Mouse (Mus musculus): Measurements from ENCODE around the gene Mgp.
A peak's percentile ranks its signal among the peaks of the same experiment; 100 is the strongest.

Gene Mgp

DNA sequence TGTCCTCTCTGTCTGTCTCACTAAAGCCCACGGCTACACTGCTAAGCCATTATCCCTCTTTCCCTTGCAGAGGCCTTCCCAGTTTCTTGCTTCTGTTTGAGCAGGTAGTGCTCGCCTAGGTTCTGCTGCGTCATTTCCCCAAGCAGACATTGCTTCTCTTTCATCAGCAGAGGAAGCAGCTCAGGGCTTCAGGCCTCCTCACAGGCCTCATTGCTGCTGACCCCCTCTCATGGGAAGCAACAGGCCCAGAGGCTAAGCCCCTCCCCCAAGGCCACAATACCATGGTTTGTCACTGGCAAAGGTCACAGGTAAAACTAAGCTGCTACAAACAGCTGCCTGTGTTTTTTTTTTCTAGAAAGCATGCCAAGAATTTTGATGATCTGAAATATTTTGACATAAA, 22.9 kb downstream of the Mgp start:
- no peak for DNase-seq (ENCODE audit: low spot score in 2 of 2)

DNA sequence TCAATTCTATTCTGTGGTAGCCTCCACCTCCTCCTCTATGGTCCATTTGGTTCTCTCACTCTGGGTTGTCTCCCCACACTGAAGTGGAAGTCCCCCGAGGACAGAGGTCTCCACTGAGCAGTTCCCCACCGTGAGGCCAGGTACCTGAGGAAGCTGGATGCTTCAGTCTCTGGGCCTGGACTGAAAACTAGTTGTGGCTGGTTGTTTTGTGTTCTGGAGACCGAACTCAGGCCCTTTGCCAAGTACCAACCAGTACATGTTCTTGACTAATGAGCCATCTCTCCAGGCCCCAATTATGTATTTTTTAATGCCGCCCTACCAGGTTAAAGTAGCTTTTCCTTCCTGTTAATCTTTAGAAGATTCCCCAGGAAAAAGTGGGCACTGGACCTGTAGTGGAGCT, 23.3 kb downstream of the Mgp start:
- DNase-seq (ENCODE audit: low spot score in 2 of 2), result no peak

DNA sequence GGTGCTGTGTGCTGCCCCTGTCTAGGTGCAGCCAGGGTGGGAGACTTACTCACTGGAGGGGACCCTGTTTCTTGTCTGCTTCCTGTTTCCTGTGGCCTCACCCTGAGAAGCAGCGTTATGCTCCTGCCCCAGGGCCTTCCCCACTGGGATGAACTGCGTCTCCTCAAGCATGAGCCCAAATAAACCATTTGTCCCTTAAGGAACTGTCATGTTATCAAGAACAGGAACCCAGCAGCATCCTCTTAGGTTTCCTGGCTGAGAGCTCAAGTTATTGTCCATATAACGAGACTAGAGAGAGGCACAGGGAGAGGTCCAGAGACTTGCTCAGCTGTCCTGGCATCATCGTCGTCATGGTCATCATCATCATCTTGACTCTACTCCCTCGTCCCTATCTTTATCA, 25.4 kb downstream of the Mgp start:
- DNase-seq (ENCODE audit: low spot score in 2 of 2), result no peak

DNA sequence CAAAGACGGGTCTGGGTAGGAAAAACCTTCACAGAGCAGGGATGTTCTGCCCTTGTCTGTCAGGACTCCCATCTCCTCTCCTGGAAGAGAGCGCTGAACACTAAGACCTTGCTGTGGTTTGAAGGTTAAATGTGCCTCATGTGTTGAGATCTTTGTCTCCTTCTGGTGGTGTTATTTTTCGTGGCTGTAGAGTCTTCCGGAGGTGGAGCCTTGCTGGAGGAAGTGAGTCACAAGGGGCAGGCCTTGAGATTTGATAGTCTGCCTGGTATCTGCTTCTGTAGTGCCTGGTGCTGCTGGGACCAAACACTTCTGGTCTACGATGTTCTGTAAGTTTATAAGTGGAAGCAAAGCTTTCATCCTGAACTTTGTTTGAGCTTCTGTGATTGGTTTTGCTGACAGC, 26.7 kb downstream of the Mgp start:
- no peak for DNase-seq (ENCODE audit: low spot score in 2 of 2)

DNA sequence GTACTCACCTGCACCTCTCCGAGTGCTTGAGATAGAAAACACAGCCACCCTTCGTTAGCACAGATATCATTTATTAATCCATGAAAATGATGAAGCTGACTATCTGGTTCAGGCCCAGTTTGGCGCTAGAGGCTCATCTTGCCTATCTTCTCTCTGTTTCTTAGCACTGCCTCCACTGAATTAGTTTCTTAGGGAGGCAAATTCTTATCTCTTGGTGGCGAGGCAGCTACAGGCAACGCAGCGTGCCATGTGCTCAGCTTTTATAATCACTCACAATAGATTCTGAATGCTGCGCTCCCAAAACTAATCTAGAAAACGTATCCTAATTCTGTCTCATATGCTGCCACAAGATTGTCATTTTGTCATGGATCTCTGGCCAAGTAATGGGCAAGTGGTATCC, 27.2 kb downstream of the Mgp start:
- DNase-seq (ENCODE audit: low spot score in 2 of 2), result no peak

DNA sequence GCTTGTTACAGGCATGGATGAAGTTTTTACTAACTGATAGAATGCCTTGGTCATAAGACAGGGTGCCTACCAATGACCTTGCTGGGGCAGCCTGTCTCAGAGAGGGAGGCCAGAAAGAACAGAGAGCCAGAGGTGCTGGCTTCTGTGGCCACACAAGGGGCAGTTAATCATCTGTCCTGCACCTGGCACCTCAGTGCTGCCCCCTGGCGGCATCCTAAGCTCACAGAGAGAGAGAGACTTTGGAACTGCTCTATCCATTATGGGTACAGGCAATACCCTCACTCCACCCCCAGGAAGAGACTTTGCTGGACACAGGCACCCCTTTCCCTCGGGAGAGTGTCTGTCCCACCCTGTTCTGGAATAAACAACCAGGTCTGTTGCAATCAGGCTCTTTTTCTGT, 27.8 kb downstream of the Mgp start:
- DNase-seq (ENCODE audit: low spot score in 2 of 2), result peak in 1 of 2 experiments; percentile 75

DNA sequence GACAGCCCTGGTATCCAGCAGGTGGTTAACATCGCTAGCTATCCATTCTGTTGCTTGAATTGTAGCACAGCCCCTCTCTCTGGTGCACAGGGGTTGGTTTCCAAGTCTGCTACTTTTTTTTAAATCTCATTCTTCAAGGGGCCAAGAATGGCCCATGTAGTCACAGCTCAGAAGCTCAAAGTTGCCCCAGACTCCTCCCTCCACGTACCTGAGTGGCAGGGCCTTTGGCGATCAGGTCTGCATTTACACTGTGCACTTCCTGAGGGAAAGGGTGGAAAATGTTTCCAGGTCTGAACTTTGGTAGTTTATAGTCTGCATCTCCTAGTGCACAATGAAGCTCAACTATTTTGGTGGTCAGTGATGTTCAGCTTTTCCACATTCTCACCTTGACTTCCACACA, 28.4 kb downstream of the Mgp start:
- no peak for DNase-seq (ENCODE audit: low spot score in 2 of 2)

DNA sequence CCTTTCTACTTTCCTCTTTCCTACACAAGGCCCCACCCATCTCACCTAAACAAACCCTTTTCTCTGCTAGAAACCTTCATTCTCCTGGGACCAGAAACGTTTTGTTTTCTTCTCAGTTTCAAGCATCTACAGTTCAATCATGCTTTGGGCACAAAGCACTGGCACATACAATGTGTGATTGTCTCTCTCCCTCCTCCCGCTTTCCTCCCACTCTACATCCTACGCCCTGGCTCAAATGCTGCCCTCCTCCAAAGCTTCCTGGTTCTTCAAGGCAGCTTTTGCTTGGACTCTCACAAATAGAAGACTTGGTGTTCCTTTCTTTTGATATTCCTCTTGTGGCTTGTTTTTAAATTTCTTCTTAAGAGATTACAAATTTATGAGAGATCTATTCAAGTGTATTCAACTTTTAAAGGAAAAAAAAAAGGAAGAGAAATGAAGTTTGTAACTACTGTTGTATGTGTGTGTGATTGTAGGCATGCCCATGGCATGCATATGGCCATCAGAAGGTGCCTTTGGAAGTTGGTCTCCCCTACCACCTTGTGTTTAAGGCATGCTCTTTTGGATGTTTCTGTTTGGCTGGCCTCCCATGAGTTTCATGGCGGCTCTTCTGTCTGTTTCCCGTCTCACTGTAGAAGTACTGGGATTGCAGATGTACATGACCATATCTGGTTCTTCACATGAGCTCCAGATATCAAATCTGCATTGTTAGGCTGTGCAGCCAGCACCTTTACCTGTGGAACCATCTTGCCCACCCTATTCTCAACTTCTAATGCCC, 29.7 kb downstream of the Mgp start:
- no peak for DNase-seq (ENCODE audit: low spot score in 2 of 2)

DNA sequence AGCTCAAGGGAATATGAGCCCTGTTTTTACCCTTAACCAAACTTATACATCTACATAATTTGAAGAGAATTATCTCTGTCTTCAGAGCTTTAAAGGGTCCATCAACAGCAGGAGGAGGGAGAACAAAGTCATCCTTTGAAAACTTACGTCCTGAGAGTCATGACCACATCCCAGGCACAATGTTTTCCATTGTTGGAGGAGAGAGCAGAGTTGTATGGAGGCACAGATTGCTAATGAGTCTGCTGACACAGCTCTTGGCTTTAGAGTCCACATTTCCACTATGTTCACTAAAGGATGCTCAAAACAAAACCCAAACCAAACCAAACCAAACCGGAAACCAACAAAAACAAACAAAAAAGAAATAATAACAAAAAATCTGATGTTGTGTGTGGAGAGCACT, 30.7 kb downstream of the Mgp start:
- DNase-seq (ENCODE audit: low spot score in 2 of 2), result no peak

DNA sequence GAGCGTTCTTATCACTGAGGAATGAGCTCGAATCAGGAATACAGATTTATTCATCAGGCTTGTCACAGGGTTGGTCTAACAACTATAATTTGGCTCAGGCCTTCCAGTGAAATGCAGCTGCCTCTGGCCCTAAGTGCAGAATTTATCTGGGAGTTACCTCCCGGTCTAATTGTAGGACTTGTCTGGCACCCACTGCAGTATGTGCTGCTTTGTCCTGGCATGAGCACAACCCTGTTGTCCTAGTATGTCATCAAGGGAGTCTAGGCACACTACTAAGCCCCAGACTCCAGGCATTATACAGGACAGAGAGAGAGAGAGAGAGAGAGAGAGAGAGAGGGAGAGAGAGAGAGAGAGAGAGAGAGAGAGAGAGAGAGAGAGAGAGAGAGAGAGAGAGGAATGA, 38.3 kb downstream of the Mgp start:
- no peak for DNase-seq (ENCODE audit: low spot score in 2 of 2)

DNA sequence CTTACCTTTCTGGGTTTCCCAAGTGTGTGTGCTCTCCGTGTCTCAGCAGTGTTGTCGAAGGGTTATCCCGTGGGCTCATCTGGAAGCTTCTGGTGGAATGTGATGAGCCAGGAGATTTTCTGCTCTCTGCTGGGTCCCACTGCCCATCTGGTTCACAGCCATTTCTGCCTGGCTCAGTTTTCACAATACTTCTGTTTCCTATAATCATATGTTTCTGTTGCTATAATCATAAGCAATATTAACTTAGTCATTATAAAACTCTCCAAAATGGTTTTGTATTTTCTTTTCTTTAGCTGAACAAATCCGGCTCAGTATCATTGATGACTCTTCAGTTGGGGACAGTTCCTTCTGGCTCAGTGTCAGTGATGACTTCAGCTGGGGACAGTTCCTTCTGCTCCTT, 40.3 kb downstream of the Mgp start, which contains the start of gene Smco3:
Gene Smco3, minus strand, starts transcription at position 101 of the 400 bp plus-strand sequence.
- DNase-seq (ENCODE audit: low spot score in 2 of 2), result no peak

DNA sequence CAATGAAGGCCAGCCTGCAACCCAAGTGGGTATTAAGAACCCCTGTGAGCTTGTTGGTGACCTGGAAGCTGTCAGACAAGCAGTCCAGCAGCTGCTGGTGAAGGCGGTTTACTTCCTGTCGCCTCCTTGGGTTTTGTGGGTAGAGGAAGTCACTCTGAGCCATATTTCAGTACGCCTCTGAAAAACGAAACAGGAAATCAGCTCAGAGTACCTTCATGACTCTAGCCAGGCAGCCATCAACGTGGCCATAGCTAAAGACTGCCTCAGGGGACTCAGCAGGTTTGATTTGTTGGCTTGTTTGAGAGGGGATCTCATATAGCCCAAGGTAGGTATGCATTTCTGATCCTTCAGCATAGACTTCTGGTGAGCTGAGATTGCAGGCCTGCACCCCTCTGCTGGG, 43.9 kb downstream of the Mgp start:
- DNase-seq (ENCODE audit: low spot score in 2 of 2), result no peak

DNA sequence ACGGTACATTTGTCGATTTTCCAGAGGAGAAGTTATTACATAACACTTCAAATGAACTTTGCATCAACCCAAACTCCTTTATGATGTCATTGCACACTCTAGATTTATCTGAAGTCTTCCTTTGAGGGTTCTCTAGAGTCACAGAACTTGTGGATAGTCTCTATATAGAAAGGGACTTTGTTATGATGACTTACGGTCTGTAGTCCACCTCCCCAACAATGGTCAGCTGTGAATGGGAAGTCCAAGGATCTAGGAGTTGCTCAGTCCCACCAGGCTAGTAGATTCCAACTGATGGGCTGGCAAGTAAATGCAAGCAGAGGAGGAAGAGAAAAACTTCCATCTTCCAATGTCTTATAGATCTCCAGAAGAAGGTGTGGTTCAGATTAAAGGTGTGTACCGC, 46.9 kb downstream of the Mgp start:
- DNase-seq (ENCODE audit: low spot score in 2 of 2), result no peak

DNA sequence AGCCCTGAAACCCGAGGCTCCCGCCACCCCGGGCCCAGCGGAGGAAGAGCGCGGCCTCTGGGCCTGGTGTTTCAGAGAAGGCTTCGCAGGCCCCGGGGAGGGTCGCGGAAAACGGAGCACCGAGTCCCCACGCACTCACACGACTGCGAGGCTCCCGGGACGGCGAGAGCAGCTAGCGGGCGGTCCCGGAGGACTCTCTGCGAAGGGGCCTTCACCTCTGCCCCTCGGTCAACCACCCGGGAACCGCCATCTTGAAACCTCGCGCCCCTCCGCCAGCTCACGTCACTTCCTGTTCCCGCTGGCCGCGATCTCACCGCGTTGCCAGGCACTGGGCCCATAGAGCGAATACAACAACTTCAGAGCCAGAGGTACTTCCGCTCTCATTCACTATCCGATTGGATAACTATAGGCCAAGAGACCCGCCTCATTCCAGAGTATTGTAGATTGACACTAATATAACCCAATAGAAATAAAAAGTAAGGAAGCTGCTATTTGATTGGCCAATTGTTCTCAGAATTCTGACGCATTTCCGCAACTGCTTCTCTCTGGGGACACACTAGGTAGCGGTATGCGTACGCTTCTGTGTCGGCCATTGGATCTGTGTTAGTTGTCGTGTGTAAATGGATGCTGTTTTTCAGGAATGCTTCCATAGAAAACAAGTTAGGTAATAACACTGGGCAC, 47.6 kb downstream of the Mgp start, which contains the start of gene Wbp11:
Gene Wbp11, minus strand, starts transcription at position 353 of the 681 bp plus-strand sequence.
- DNase-seq (ENCODE audit: low spot score in 2 of 2), result peak; percentile 93 to 95

DNA sequence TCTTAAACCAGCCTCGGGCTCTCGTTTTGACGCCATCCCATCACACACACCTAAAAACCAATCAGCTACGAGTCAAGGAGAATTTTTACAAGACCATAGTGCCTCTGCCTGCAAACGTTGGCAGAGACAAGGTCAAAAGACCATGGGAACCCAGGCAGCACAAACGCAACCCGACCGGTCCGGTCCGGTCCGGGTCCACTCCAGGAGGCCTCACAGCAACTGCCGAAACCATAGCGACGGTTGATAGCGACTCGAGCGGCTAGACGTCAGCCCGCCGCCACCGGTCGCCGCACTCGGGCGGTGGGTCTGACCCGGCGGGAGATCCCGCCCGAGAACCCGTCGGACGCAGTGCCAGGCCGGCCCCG, 48.1 kb downstream of the Mgp start, which contains the start of gene BC049715:
Gene BC049715, plus strand, starts transcription at position 111 of the 365 bp plus-strand sequence.
- DNase-seq (ENCODE audit: low spot score in 2 of 2), result no peak

DNA sequence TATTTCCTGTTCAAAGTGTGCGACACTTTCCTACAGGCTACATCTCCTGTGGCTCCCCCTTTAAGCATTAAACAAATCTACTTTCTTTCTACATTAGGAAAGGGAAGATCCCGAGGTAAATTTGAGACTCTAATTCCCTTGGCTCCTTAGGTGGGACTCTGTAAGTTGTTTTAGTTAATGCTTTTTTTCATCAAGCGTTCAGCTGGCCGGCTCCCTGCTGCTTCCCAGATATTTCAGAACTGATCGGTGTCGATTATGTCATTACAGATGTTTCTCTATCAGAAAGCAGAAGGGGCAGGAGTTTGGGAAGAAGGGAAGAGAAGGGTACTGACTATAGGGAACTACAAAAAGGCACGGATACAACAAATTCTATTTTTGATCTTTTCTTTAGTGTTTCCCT, 48.5 kb downstream of the Mgp start:
- DNase-seq (ENCODE audit: low spot score in 2 of 2), result no peak

DNA sequence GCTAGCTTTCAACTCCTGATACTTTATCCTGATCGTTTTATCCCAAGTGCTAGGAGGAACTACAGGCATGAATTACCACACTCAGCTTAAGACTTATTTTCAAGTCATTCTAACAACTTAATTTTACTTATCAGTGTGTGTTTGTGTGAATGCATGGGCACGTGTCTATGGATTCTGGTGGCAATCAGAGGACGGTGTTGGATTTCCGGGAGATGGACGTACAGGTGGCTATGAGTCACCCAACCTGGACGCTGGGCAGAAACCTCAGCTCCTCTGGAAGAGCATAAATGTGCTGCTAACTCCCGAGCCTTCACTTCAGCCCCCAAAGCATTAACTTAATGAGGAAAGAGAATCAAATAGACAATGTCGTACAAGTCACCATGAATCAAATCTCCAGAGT, 50.6 kb downstream of the Mgp start:
- no peak for DNase-seq (ENCODE audit: low spot score in 2 of 2)

Measured in urinary bladder, postnatal 4 days (tissue).